Mouse (Mus musculus): ENCODE measurements around the gene Vstm5. TPM values are rescaled to one million over a fixed set of nuclear protein-coding genes. Genes with fewer than 3 reads are reported as not detected.

Vstm5 gene
- polyA plus RNA-seq, 1 experiment from 2014 or later: 2.5 TPM

DNA sequence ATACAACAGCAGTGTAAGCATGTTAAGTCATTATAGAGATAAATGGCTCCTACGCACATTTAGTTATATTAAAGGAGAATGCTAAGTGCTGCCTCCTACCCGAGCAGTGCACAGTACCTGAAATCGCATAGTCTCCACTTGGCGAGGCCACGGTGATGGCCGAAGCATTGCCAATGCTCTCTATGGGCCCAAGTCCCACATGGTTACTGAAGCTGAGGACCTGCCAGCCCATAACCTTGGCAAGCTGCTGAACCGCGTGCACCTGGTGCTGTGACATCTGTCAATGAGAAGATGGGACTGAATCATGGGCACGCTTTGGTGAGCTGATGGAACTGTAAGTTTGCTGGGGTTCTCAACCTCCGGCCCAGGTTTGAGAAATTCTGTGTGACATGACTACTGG is 24.6 kb downstream of the Vstm5 start:
- 97% methylated on average over 10 of the region's 10 CpGs for WGBS
- Histone ChIP-seq H3K4me1 (ENCODE audit: control insufficient read depth in 2 of 2, insufficient read depth in 2 of 2, low read length in 2 of 2) (no peaks in the 10 kb centered on the region), H3K27me3 (ENCODE audit: control insufficient read depth, insufficient read depth, low read length) (no peaks in the 10 kb centered on the region), H3K4me3 (ENCODE audit: control insufficient read depth in 1 of 2, insufficient read depth in 1 of 2, low read depth in 1 of 2, low read length in 2 of 2) (no peak overlapping the region), H3K36me3 (ENCODE audit: control insufficient read depth, insufficient read depth, low read length) (peaks cover 83% of the 10 kb centered on the region), H3K27ac (replicated peaks in 1 of 2; ENCODE audit: control insufficient read depth in 1 of 2, insufficient read depth in 1 of 2, low read depth in 2 of 2, low read length in 2 of 2) (no peak overlapping the region), H3K4me2 (ENCODE audit: low read length) (no peak overlapping the region), H3K9ac (ENCODE audit: low read length) (no peak overlapping the region), H3K9me3 (ENCODE audit: control insufficient read depth, low read length) (no peaks in the 10 kb centered on the region)
- no peak for ATAC-seq (ENCODE audit: insufficient number of reproducible peaks, insufficient read depth, low FRiP score, low read depth)

DNA sequence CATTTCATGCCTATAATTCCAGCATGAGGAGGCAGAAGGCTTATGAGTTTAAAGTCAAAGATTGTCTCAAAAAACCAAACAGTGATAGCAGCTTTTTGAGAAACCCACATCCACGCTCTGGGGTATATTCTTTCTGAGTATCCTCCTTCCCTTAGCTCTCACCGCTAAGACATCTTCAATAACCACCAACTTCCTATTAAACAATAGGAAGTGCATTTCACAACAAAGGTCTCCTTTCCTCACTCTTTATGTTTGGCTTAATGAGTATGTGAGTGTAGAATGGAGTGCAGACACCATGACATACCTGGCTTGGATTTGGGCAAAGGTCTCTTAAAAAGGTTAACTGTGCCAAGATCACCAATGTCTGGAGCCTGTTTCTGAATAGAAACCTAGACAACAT is 35.1 kb downstream of the Vstm5 start:
- Histone ChIP-seq H3K4me1 (ENCODE audit: control insufficient read depth in 2 of 2, insufficient read depth in 2 of 2, low read length in 2 of 2) (peaks cover 0 to 6% of the 10 kb centered on the region in 2 experiments; a peak in 1 of 4 replicates), H3K4me3 (ENCODE audit: control insufficient read depth in 1 of 2, insufficient read depth in 1 of 2, low read depth in 1 of 2, low read length in 2 of 2) (no peak overlapping the region), H3K27me3 (ENCODE audit: control insufficient read depth, insufficient read depth, low read length) (no peaks in the 10 kb centered on the region), H3K4me2 (ENCODE audit: low read length) (no peak overlapping the region), H3K9ac (ENCODE audit: low read length) (no peak overlapping the region), H3K9me3 (ENCODE audit: control insufficient read depth, low read length) (no peaks in the 10 kb centered on the region), H3K36me3 (ENCODE audit: control insufficient read depth, insufficient read depth, low read length) (peaks cover 86% of the 10 kb centered on the region), H3K27ac (replicated peaks in 1 of 2; ENCODE audit: control insufficient read depth in 1 of 2, insufficient read depth in 1 of 2, low read depth in 2 of 2, low read length in 2 of 2) (no peak overlapping the region)
- 94% methylated on average over 2 of the region's 2 CpGs for WGBS
- no peak for ATAC-seq (ENCODE audit: insufficient number of reproducible peaks, insufficient read depth, low FRiP score, low read depth)

DNA sequence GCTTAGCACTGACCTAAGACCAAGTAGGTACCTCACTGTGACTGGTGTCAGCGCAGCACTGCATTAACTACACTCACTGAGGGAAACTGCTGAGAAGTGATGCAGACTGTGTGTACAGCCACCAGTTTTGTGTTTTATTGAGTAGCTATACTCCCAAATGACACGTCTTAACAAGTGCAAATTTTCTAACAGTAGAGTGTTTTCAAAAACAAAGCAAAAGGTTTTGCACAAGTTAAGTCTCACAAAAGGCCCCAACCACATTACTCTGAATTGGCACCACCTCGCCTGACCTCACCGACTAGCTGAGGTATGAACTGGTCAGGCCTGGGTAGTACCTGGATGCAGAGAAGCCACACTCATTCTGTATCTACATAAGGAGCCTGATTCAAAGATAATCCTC is 38.0 kb downstream of the Vstm5 start:
- Histone ChIP-seq H3K4me3 (ENCODE audit: control insufficient read depth in 1 of 2, insufficient read depth in 1 of 2, low read depth in 1 of 2, low read length in 2 of 2) (no peak overlapping the region), H3K4me2 (ENCODE audit: low read length) (no peak overlapping the region), H3K9ac (ENCODE audit: low read length) (no peak overlapping the region), H3K27ac (replicated peaks in 1 of 2; ENCODE audit: control insufficient read depth in 1 of 2, insufficient read depth in 1 of 2, low read depth in 2 of 2, low read length in 2 of 2) (no peak overlapping the region), H3K36me3 (ENCODE audit: control insufficient read depth, insufficient read depth, low read length) (peaks cover 57% of the 10 kb centered on the region), H3K27me3 (ENCODE audit: control insufficient read depth, insufficient read depth, low read length) (no peaks in the 10 kb centered on the region), H3K9me3 (ENCODE audit: control insufficient read depth, low read length) (no peaks in the 10 kb centered on the region), H3K4me1 (ENCODE audit: control insufficient read depth in 2 of 2, insufficient read depth in 2 of 2, low read length in 2 of 2) (peaks cover 2 to 13% of the 10 kb centered on the region in 2 experiments; a peak in 3 of 4 replicates)
- 94% methylated on average over 4 of the region's 4 CpGs for WGBS
- ATAC-seq (ENCODE audit: insufficient number of reproducible peaks, insufficient read depth, low FRiP score, low read depth): no peak

DNA sequence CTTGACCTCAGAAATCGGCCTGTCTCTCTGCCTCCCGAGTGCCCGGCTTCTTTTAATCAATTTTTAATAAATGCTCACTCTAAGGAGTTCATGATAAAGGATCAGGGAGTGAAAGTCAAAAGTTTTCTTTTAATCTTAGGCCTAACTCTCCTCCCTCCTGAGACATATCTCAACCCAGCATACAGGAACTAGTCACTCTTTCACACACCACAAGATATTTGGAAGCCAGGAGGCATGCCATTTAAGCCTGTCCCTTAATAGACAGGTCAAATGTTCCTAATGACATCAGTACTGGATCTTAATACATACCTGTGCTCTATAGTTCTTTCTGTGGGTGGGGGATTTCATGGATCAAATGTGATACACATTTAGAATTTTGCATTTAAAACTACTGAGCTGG is 39.5 kb downstream of the Vstm5 start:
- 95% methylated on average over 3 of the region's 3 CpGs for WGBS
- H3K27me3 ChIP-seq (ENCODE audit: control insufficient read depth, insufficient read depth, low read length): no peaks in the 10 kb centered on the region
- H3K4me3 ChIP-seq (ENCODE audit: control insufficient read depth in 1 of 2, insufficient read depth in 1 of 2, low read depth in 1 of 2, low read length in 2 of 2): no peak overlapping the region
- no peak overlapping the region for H3K4me2 ChIP-seq (ENCODE audit: low read length)
- no peak overlapping the region for H3K9ac ChIP-seq (ENCODE audit: low read length)
- no peaks in the 10 kb centered on the region for H3K9me3 ChIP-seq (ENCODE audit: control insufficient read depth, low read length)
- no peak for ATAC-seq (ENCODE audit: insufficient number of reproducible peaks, insufficient read depth, low FRiP score, low read depth)
- peaks cover 2 to 13% of the 10 kb centered on the region in 2 experiments; a peak in 3 of 4 replicates for H3K4me1 ChIP-seq (ENCODE audit: control insufficient read depth in 2 of 2, insufficient read depth in 2 of 2, low read length in 2 of 2)
- no peak overlapping the region for H3K27ac ChIP-seq (replicated peaks in 1 of 2; ENCODE audit: control insufficient read depth in 1 of 2, insufficient read depth in 1 of 2, low read depth in 2 of 2, low read length in 2 of 2)
- H3K36me3 ChIP-seq (ENCODE audit: control insufficient read depth, insufficient read depth, low read length): peaks cover 42% of the 10 kb centered on the region

DNA sequence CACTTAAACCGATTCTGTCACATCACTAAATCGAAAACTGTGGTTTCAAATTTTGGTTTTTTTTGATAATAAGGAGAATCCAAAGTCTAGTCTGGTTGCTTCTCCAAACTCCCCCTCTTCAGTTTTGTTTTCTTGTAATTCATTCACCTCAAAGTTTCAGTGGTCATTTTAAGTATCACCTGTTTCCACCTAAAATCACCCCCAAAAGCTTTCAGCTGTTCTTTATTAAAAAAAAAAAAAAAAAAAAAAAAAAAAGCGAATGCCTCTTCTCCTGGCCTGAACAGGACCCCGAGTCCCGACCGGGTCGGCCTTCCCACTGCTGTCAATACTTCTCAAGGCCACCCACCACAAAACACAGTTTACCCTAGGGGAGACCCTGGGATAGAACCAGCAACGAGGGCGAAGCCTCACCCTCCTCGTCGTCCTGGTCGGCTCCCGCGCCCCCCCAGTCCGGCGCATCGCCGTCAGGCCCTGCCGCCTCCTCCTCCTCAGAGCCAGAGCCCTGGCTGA is 40.3 kb downstream of the Vstm5 start:
- no peaks in the 10 kb centered on the region for H3K9me3 ChIP-seq (ENCODE audit: control insufficient read depth, low read length)

DNA sequence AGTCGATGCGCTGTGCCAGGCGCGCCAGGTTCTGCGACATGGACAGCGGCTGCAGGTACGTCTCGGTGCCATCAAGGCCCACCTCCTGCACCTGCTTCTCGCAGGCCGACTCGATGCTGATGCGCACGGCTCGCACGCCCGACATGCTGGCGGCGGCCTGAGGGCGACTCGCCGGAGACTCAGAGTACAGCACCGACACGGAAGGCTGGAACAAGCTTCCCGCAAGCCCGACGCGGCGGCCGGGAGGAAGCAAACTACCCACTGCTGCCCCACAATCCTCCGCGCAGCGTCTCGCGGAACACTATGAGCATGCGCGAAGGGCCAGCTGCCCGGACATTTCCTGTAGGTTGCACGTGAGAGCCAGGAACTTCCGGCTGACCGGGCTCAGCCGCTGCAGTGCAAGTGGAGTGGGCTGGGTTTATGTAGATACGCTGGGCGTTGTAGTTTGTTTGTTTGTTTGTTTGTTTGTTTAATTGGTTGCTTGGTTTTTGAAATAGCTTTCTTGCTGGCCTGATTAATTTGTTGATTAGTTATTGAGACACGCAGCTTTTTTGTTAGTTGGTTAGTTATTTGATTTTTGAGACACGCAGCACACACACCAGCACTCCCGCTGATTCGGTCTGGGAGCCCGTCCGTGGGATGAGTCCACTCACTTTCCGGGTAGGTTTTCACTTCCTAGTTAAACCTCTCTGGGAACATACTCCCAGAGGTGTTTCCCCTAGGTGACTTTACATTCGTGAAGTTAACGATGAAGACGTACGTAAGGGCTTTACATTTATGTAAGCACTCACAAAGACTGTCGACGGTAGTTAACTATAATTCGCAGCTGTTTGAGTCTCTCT is 41.0 kb downstream of the Vstm5 start, which contains the start of gene Med17:
Gene Med17 (minus strand): TSS at position 283 of the 842 bp plus-strand sequence.
- H3K36me3 ChIP-seq (ENCODE audit: control insufficient read depth, insufficient read depth, low read length): peaks cover 27% of the 10 kb centered on the region

More for the DNA sequence above, 40.3 kb downstream of the Vstm5 start:
- H3K27me3 ChIP-seq (ENCODE audit: control insufficient read depth, insufficient read depth, low read length): no peaks in the 10 kb centered on the region
- H3K4me3 ChIP-seq (ENCODE audit: control insufficient read depth in 1 of 2, insufficient read depth in 1 of 2, low read depth in 1 of 2, low read length in 2 of 2): peak overlapping the region; percentile 83 to 88
- H3K4me1 ChIP-seq (ENCODE audit: control insufficient read depth in 2 of 2, insufficient read depth in 2 of 2, low read length in 2 of 2): peaks cover 2 to 13% of the 10 kb centered on the region in 2 experiments; a peak in 3 of 4 replicates
- peak overlapping the region; percentile 94 for H3K9ac ChIP-seq (ENCODE audit: low read length)
- H3K36me3 ChIP-seq (ENCODE audit: control insufficient read depth, insufficient read depth, low read length): peaks cover 34% of the 10 kb centered on the region
- peak overlapping the region; percentile 74 to 84 for H3K27ac ChIP-seq (replicated peaks in 1 of 2; ENCODE audit: control insufficient read depth in 1 of 2, insufficient read depth in 1 of 2, low read depth in 2 of 2, low read length in 2 of 2)
- ATAC-seq (ENCODE audit: insufficient number of reproducible peaks, insufficient read depth, low FRiP score, low read depth): no peak
- 9% methylated on average over 19 of the region's 19 CpGs for WGBS
- peak overlapping the region; percentile 88 for H3K4me2 ChIP-seq (ENCODE audit: low read length)

DNA sequence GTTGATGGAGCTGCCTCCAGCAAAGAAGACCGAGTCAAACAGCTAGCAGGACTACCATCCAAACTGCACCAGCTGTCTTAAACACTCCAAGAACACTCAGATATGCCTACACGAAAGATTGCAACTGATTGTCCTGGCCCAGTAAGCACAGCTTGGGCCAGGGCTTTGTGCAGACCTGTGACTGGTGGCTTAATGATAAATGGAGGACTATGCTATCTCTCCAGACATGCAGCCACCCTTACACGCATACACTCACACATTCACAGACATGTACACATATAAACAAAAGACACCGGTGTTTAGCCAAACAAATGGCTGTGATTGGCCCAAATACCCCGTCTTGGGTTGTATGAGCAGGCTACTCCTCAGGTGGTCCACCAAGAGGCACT is 41.6 kb downstream of the Vstm5 start:
- Histone ChIP-seq H3K36me3 (ENCODE audit: control insufficient read depth, insufficient read depth, low read length) (peaks cover 21% of the 10 kb centered on the region), H3K9ac (ENCODE audit: low read length) (peak overlapping the region; percentile 94), H3K4me3 (ENCODE audit: control insufficient read depth in 1 of 2, insufficient read depth in 1 of 2, low read depth in 1 of 2, low read length in 2 of 2) (peak overlapping the region; percentile 83 to 88), H3K4me1 (ENCODE audit: control insufficient read depth in 2 of 2, insufficient read depth in 2 of 2, low read length in 2 of 2) (peaks cover 2 to 13% of the 10 kb centered on the region in 2 experiments; a peak in 3 of 4 replicates), H3K27ac (replicated peaks in 1 of 2; ENCODE audit: control insufficient read depth in 1 of 2, insufficient read depth in 1 of 2, low read depth in 2 of 2, low read length in 2 of 2) (peak overlapping the region; percentile 2 to 74; a peak in 3 of 4 replicates), H3K4me2 (ENCODE audit: low read length) (peak overlapping the region; percentile 88), H3K9me3 (ENCODE audit: control insufficient read depth, low read length) (no peaks in the 10 kb centered on the region), H3K27me3 (ENCODE audit: control insufficient read depth, insufficient read depth, low read length) (no peaks in the 10 kb centered on the region)
- ATAC-seq (ENCODE audit: insufficient number of reproducible peaks, insufficient read depth, low FRiP score, low read depth): no peak
- 46% methylated on average over 5 of the region's 5 CpGs for WGBS

More for the DNA sequence above, 41.0 kb downstream of the Vstm5 start, which contains the start of gene Med17:
- no peaks in the 10 kb centered on the region for H3K9me3 ChIP-seq (ENCODE audit: control insufficient read depth, low read length)
- 2% methylated on average over 57 of the region's 57 CpGs for WGBS
- no peaks in the 10 kb centered on the region for H3K27me3 ChIP-seq (ENCODE audit: control insufficient read depth, insufficient read depth, low read length)
- peak; percentile 93 for ATAC-seq (ENCODE audit: insufficient number of reproducible peaks, insufficient read depth, low FRiP score, low read depth)
- H3K4me1 ChIP-seq (ENCODE audit: control insufficient read depth in 2 of 2, insufficient read depth in 2 of 2, low read length in 2 of 2): peaks cover 2 to 13% of the 10 kb centered on the region in 2 experiments; a peak in 3 of 4 replicates
- H3K9ac ChIP-seq (ENCODE audit: low read length): peak within 1 kb of the TSS; percentile 94
- peak within 1 kb of the TSS; percentile 74 to 84 for H3K27ac ChIP-seq (replicated peaks in 1 of 2; ENCODE audit: control insufficient read depth in 1 of 2, insufficient read depth in 1 of 2, low read depth in 2 of 2, low read length in 2 of 2)
- peak within 1 kb of the TSS; percentile 83 to 88 for H3K4me3 ChIP-seq (ENCODE audit: control insufficient read depth in 1 of 2, insufficient read depth in 1 of 2, low read depth in 1 of 2, low read length in 2 of 2)
- peak within 1 kb of the TSS; percentile 88 for H3K4me2 ChIP-seq (ENCODE audit: low read length)

Data from heart, embryonic 14.5 days (tissue).